Mouse (Mus musculus) retina, postnatal 7 days (tissue): ENCODE data around the gene Hnrnpa3.
"Not testable (repeated sequence)": the region's sequence is repeated elsewhere in the genome, so short reads cannot be mapped to it uniquely, and the experiment has no call there.

Source experiments
- DNase-seq: peaks from one replicate; pipeline ENCODE4 v3.0.0-alpha.2; 2012; ENCODE audit warnings: low read depth, low spot score

Gene Hnrnpa3

GRCm38 (mm10) chr2:75658727-75659628, at the start of gene Hnrnpa3:
Gene Hnrnpa3 (plus strand): TSS chr2:75659261.
- DNase-seq: peak; percentile 99

- DNase-seq: no peak
Measured at GRCm38 (mm10) chr2:75609971-75610370, 49.1 kb upstream of the Hnrnpa3 start.

GRCm38 (mm10) chr2:75610602-75611001, 48.5 kb upstream of the Hnrnpa3 start:
- not testable (repeated sequence) for DNase-seq

- DNase-seq: no peak
Measured at GRCm38 (mm10) chr2:75611041-75611805, 47.8 kb upstream of the Hnrnpa3 start.

- no peak for DNase-seq
Measured at GRCm38 (mm10) chr2:75612006-75612405, 47.1 kb upstream of the Hnrnpa3 start.

- DNase-seq: no peak
Measured at GRCm38 (mm10) chr2:75612981-75613567, 46.0 kb upstream of the Hnrnpa3 start.

- no peak for DNase-seq
Measured at GRCm38 (mm10) chr2:75614577-75614976, 44.5 kb upstream of the Hnrnpa3 start.

GRCm38 (mm10) chr2:75616911-75617310, 42.1 kb upstream of the Hnrnpa3 start:
- DNase-seq: no peak

- DNase-seq: no peak
Measured at GRCm38 (mm10) chr2:75618712-75619111, 40.3 kb upstream of the Hnrnpa3 start.

- no peak for DNase-seq
Measured at GRCm38 (mm10) chr2:75621873-75622654, 37.0 kb upstream of the Hnrnpa3 start.

- no peak for DNase-seq
Measured at GRCm38 (mm10) chr2:75625086-75625485, 34.0 kb upstream of the Hnrnpa3 start.

- DNase-seq: no peak
Measured at GRCm38 (mm10) chr2:75626597-75627440, 32.2 kb upstream of the Hnrnpa3 start.

GRCm38 (mm10) chr2:75628487-75628886, 30.6 kb upstream of the Hnrnpa3 start:
- no peak for DNase-seq

- DNase-seq: no peak
Measured at GRCm38 (mm10) chr2:75631421-75631820, 27.6 kb upstream of the Hnrnpa3 start.

GRCm38 (mm10) chr2:75632043-75632442, 27.0 kb upstream of the Hnrnpa3 start:
- no peak for DNase-seq

GRCm38 (mm10) chr2:75632721-75633181, 26.3 kb upstream of the Hnrnpa3 start:
- no peak for DNase-seq

GRCm38 (mm10) chr2:75633381-75633780, 25.7 kb upstream of the Hnrnpa3 start:
- no peak for DNase-seq

GRCm38 (mm10) chr2:75633784-75634183, 25.3 kb upstream of the Hnrnpa3 start:
- no peak for DNase-seq

GRCm38 (mm10) chr2:75634431-75634830, 24.6 kb upstream of the Hnrnpa3 start:
- not testable (repeated sequence) for DNase-seq
